Mouse (Mus musculus): ENCODE measurements around the gene Higd1b.
A peak's percentile ranks its signal among the peaks of the same experiment; 100 is the strongest.

Higd1b gene

GRCm38 (mm10) chr11:102838616-102839150 is 3.0 kb downstream of the Higd1b start:
- no peak for DNase-seq

GRCm38 (mm10) chr11:102845926-102846325 is 10.3 kb downstream of the Higd1b start:
- no peak for DNase-seq

GRCm38 (mm10) chr11:102851883-102852282 is 16.2 kb downstream of the Higd1b start:
- DNase-seq: peak; percentile 73

DNA sequence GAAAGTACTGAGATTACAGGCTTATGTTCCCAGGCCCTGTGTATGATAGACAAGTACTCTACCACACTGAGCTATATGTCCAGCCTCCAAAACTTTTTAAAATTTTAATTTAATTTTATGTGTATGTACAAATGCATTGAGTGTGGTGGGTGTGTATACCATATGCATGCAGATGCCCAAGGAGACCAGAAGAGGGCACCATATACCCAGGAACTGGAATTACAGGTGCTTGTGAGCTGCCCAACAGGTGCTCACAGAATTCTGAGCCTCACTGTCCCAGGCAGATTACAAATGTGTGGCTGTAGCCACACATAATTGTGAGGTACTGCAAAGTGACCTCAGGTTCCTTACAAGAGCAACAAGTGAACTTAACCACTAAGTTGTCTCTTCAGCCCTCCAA is 18.1 kb downstream of the Higd1b start:
- no peak for DNase-seq

- DNase-seq: no peak
These were observed 20.3 kb downstream of the Higd1b start for GRCm38 (mm10) chr11:102855941-102856340.

DNA sequence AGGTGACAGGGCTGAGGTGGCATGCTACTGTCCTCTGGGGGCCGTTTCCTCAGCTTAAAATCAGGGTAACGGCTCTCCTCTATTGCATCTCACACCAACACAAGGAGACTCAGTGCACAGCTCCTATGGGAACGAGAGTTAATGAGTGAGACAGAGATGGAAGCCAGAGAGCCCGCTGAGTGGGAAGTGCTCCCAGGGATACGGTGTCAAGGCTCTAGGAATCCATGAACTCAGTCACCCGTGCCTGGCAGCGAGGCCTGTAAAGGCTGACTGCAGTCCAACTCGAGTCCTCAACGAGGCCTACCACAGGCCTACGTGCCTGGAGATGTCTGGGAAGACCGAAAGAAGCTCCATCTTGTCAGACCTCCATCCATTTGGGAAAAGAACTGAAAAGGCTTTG is 23.3 kb downstream of the Higd1b start:
- no peak for DNase-seq

DNA sequence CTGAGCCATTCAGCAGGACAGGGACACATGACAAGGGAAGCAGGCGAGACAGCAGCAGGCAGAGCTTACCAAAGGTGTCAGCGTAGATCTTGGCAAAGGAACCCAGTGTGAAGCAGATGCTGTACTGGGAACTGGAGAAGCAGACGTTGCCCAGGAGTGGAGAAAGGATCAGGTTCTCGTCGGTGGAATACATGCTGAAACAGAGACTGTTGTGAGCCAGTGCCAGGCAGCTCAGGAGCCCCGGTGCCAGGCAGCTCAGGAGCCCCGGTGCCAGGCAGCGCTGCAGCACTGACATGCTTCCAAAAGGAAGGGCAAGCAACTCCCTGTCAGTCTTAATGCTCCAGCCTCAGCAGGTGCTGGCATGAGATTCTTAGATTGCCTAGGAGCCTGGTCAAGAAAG is 24.3 kb downstream of the Higd1b start:
- DNase-seq: no peak

- peak; percentile 81 for DNase-seq
These were observed 28.6 kb downstream of the Higd1b start for GRCm38 (mm10) chr11:102864272-102864671.

DNA sequence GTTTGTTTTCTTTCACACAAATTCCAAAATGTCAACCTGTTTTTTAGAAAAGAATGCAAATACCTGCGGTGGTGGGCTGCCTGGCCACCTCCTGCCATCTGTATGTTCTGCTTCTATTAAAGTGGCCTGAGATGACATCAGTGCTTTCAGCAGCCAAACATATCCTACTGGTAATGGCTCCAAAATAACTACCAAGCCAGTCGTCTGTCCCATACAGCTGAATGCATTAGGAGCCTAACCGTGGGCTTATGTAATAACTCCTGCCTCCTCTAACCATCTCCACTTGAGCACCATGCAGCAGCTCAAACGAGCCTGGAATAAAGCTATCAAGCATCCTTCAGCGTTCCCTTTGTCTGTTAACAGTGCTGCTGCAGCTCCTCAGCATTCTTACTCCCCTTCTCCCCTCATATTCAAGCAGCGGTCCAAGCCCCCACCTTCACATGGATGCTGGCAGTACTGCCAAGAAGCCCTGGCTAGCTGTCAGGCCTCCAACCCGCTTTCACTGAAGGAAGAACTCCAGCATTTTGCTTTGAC is 39.2 kb downstream of the Higd1b start:
- DNase-seq: no peak

DNA sequence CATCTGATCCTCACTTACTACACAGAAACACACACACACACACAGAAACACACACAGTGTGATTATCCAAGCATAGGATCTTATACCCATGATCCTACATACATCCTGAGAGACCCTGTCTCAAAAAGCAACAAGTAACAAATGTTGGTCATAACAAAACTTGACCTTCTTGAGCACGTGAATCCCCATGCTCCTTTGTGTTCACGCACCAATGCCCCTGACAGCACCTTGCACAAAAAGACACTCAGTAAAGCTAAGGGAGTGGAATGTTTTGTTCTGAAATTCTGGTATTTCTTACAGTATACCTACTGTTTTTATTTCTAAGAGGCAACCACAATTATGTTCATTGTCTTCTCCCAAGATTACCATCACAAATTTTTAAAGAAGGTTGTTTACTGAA is 43.9 kb downstream of the Higd1b start:
- no peak for DNase-seq

GRCm38 (mm10) chr11:102880585-102881313 is 45.1 kb downstream of the Higd1b start, which contains the start of the genes Eftud2 and Ccdc103:
Gene Eftud2 (minus strand): TSS chr11:102880985.
Gene Ccdc103 (plus strand): TSS chr11:102881204.
- DNase-seq: peak; percentile 94

DNA sequence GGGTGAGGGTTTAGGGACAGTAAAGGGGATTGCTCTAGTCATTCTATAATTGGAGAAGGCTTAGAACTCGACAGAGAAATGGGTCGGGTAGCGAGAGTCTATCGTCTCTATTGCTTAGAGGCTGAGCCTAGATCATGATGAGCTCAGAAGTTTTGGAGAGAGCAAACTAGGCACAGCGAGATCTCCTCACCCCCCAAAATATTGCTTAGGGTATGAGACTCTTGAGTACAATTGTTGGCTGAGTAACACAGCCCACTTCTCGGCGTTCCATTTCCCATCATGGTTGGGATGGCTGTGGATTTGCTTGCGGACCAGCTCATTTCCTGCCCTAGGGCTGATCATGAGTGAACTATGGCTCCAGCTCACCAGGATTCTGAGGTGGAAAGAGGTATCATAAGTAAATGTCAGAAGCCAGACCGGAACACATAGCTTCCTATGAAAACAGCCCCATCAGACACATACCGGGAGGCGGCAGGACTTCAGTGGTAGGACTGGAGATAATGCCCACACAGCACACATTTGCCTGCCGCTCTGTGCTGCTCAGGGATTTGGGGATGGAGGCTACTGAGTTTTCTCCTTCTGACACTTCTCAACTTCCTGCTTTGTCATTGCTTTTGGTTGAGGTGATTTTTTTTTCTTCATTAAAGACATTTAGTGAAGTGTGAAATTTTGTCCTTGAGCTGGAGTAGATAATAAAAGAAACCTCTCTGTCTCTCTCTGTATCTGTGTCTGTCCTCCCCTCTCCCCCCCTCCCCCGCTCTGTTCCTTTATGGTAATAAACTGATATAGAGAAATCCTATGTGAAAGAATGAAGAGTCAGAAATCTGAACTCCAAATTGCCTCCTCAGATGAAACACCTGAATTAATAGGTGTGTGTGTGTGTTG is 45.9 kb downstream of the Higd1b start:
- DNase-seq: no peak

GRCm38 (mm10) chr11:102884616-102885219 is 49.1 kb downstream of the Higd1b start, which contains the start of gene Fam187a:
Gene Fam187a (plus strand): TSS chr11:102885169.
- no peak for DNase-seq

DNA sequence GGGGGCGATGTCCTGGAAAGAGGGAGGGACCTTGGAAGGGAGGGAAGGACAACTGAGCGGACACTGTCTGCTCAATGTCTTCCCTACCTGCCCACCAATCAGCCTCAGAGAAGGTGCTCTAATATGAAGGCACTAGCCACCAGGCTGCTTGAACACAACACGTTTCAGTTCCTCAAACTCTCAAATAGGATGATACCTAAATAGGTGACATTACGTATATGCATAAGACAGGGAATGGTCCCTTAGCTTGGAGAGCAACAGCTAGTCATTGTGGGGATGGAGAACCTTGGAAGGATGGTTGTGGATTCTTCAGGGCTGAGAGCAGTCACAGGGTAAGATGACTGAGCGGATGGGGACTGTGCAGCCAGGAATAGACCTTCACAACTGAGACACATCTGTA is 51.8 kb downstream of the Higd1b start:
- DNase-seq: no peak
